Mouse (Mus musculus) lung, postnatal 14 days (tissue): ENCODE results near the gene Gadd45a.

Experiments
- DNase-seq: peaks from one replicate; pipeline ENCODE4 v3.0.0; 2021

Gene Gadd45a

GRCm38 (mm10) chr6:67016520-67017111, 20.6 kb downstream of the Gadd45a start:
- no peak for DNase-seq

GRCm38 (mm10) chr6:67015739-67016519, 21.3 kb downstream of the Gadd45a start:
- peak; percentile 59 for DNase-seq

GRCm38 (mm10) chr6:67014679-67015075, 22.6 kb downstream of the Gadd45a start:
- DNase-seq, result no peak

GRCm38 (mm10) chr6:67013949-67014678, 23.1 kb downstream of the Gadd45a start:
- no peak for DNase-seq

GRCm38 (mm10) chr6:67013293-67013948, 23.8 kb downstream of the Gadd45a start:
- DNase-seq, result no peak

GRCm38 (mm10) chr6:67011217-67011518, 26.1 kb downstream of the Gadd45a start:
- DNase-seq, result no peak

GRCm38 (mm10) chr6:67010370-67011216, 26.7 kb downstream of the Gadd45a start:
- no peak for DNase-seq

GRCm38 (mm10) chr6:67009888-67010287, 27.4 kb downstream of the Gadd45a start:
- no peak for DNase-seq

- DNase-seq, result no peak
These were observed 37.5 kb downstream of the Gadd45a start for GRCm38 (mm10) chr6:66999800-67000199.

GRCm38 (mm10) chr6:66998645-66999044, 38.6 kb downstream of the Gadd45a start:
- peak; percentile 62 for DNase-seq

- DNase-seq, result no peak
These were observed 41.0 kb downstream of the Gadd45a start for GRCm38 (mm10) chr6:66996257-66996656.

GRCm38 (mm10) chr6:66995825-66996224, 41.4 kb downstream of the Gadd45a start:
- DNase-seq, result no peak

GRCm38 (mm10) chr6:66994981-66995380, 42.3 kb downstream of the Gadd45a start:
- no peak for DNase-seq

GRCm38 (mm10) chr6:66992786-66993185, 44.5 kb downstream of the Gadd45a start:
- no peak for DNase-seq

GRCm38 (mm10) chr6:66992232-66992631, 45.0 kb downstream of the Gadd45a start:
- DNase-seq, result no peak

- DNase-seq, result no peak
These were observed 47.7 kb downstream of the Gadd45a start for GRCm38 (mm10) chr6:66989518-66989917.

- DNase-seq, result no peak
These were observed 48.2 kb downstream of the Gadd45a start for GRCm38 (mm10) chr6:66989037-66989436.

- DNase-seq, result no peak
These were observed 48.9 kb downstream of the Gadd45a start for GRCm38 (mm10) chr6:66988363-66988762.

GRCm38 (mm10) chr6:66987643-66988042, 49.6 kb downstream of the Gadd45a start:
- no peak for DNase-seq

- no peak for DNase-seq
These were observed 51.2 kb downstream of the Gadd45a start for GRCm38 (mm10) chr6:66986063-66986462.

- no peak for DNase-seq
These were observed 51.8 kb downstream of the Gadd45a start for GRCm38 (mm10) chr6:66985500-66985899.
